Mouse (Mus musculus): ENCODE results near the gene Fntb. TPM values are rescaled to one million over a fixed set of nuclear protein-coding genes. Genes with fewer than 3 reads are reported as not detected.

Fntb gene
- polyA plus RNA-seq, 2 experiments, result 42.9 to 47.6 TPM

DNA sequence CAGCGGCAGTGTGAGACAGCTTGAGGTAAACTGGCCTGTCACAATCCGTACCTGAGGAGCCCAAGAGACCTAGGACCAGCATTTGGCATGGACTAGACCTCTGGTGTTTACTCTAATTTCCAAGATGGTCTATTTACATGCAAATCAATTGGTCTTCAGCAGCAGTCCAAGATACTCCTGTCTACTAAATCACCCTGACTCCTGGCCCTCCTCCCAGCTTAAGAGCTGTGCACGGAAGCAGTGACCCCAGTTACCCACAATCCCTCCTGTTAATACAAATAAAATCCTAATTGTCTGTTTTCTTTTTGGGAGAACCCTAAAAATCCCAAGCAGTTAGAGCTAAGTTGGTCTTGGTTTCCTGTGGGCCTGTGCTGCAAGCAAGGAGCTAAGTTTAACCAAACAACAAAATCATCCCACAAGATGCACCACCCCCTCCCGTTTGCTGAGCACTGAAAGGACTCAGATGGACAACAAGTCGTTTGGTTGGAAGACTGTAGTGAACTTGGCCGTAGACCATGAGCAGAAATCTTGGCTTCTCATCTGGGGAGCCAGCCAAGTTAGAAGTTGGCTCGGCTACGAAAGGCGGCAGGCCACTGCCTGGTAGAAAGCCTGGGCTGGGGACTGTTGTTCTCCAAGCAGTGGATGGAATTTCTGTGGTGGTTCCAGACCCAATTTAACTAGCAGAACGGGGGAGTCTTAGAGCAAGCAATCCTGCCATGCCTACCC is 189.5 kb downstream of the Fntb start:
- Histone ChIP-seq H3K4me1 (ENCODE audit: control insufficient read depth, insufficient read depth, low read length) (peaks cover 9% of the 10 kb centered on the region; the same call in 1 of the 2 replicates), H3K27me3 (ENCODE audit: control insufficient read depth, insufficient read depth, low read length) (no peaks in the 10 kb centered on the region), H3K36me3 (ENCODE audit: control insufficient read depth, insufficient read depth, low read length) (peaks cover 75% of the 10 kb centered on the region), H3K9ac (ENCODE audit: low read depth, low read length, severe bottlenecking) (no peak overlapping the region), H3K9me3 (ENCODE audit: control insufficient read depth, low read length) (no peaks in the 10 kb centered on the region), H3K27ac (replicated peaks; ENCODE audit: low read depth, low read length) (peak overlapping the region; percentile 61; the same call in 1 of the 2 replicates), H3K4me3 (replicated peaks; ENCODE audit: low read length) (no peak overlapping the region), H3K4me2 (replicated peaks; ENCODE audit: low read depth, low read length, severe bottlenecking) (no peak overlapping the region)
- DNase-seq (ENCODE audit: low spot score), result peak; percentile 69
- ATAC-seq (ENCODE audit: low FRiP score, low read depth), result peak; percentile 44; the same call in 1 of the 2 replicates
- WGBS, result 70% methylated on average over 10 of the region's 10 CpGs
- TF ChIP-seq POLR2A (IDR thresholded peaks at IDR 0.05; ENCODE audit: borderline replicate concordance, extremely low read depth, insufficient read depth, insufficient read length), result no peak

DNA sequence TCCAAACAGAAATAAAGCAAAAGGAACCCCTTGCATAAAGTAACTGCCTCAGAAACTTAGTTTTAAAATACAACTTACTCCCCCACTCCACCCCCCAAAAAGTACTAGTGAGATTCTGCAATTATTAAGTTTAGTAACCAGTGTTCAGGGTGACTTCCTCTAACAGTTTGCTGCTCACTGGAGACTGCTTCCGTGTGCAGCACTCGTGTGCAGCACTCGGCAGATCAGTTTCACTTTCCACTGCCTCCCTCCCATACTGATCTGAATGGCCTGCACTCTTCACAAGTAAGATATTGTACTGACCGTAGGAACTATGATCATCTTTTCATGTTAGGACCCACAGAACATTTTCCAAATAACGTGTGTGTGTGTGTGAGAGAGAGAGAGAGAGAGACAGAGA is 192.3 kb downstream of the Fntb start:
- WGBS, result 83% methylated on average over 5 of the region's 5 CpGs
- ATAC-seq (ENCODE audit: low FRiP score, low read depth), result no peak
- DNase-seq (ENCODE audit: low spot score), result no peak
- H3K9me3 ChIP-seq (ENCODE audit: control insufficient read depth, low read length), result no peaks in the 10 kb centered on the region
- peaks cover 51% of the 10 kb centered on the region for H3K36me3 ChIP-seq (ENCODE audit: control insufficient read depth, insufficient read depth, low read length)
- no peak overlapping the region for H3K9ac ChIP-seq (ENCODE audit: low read depth, low read length, severe bottlenecking)
- no peak for TF ChIP-seq POLR2A (IDR thresholded peaks at IDR 0.05; ENCODE audit: borderline replicate concordance, extremely low read depth, insufficient read depth, insufficient read length)
- H3K4me3 ChIP-seq (replicated peaks; ENCODE audit: low read length), result no peak overlapping the region
- no peaks in the 10 kb centered on the region for H3K27me3 ChIP-seq (ENCODE audit: control insufficient read depth, insufficient read depth, low read length)
- H3K27ac ChIP-seq (replicated peaks; ENCODE audit: low read depth, low read length), result no peak overlapping the region
- H3K4me2 ChIP-seq (replicated peaks; ENCODE audit: low read depth, low read length, severe bottlenecking), result no peak overlapping the region
- H3K4me1 ChIP-seq (ENCODE audit: control insufficient read depth, insufficient read depth, low read length), result peaks cover 17% of the 10 kb centered on the region

DNA sequence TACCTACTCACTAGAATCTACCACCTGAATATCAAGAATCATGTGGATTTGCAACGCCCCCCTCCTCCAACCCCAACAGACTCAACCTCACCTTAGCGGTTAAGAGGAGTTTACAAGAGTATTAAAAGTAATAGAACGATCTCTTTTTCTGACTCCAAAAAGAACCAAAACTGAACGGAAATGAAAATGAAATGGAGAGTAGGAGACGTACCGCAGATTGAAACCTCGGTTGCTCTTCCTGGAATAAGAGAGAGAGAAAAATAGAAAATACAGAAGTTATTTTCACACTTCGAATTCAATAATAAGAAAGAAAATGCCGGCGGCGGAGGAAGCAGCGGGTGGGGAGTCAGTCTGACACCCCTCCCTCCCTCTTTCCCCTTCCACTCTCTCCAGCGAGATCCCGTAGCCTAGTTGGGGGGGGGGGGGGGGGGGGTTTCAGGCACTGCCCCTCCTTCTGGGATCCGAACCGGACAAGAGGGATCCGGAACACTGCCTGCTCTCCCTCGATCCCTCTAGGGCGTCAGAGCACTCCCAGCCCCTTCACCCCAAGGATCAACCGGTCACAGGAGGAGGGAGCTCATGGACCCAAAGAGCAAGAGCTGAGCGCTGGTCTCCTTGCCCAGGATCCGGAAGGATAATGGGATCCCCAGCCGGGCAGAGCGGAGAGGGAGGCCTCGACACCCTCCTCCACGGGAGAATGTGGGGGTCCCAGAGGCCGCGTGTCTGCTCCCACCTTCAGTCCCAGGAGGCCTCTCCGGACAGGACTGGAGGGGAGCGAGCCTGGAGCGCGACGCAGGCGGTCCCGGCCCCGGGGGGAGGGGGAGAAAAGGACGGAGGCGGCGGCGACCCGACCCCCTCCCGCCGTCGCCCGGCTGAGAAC is 195.9 kb downstream of the Fntb start:
- H3K4me2 ChIP-seq (replicated peaks; ENCODE audit: low read depth, low read length, severe bottlenecking), result peak overlapping the region; percentile 82
- no peaks in the 10 kb centered on the region for H3K9me3 ChIP-seq (ENCODE audit: control insufficient read depth, low read length)
- no peaks in the 10 kb centered on the region for H3K27me3 ChIP-seq (ENCODE audit: control insufficient read depth, insufficient read depth, low read length)
- 8% methylated on average over 26 of the region's 45 CpGs for WGBS
- peaks cover 8% of the 10 kb centered on the region for H3K4me1 ChIP-seq (ENCODE audit: control insufficient read depth, insufficient read depth, low read length)
- TF ChIP-seq POLR2A (IDR thresholded peaks at IDR 0.05; ENCODE audit: borderline replicate concordance, extremely low read depth, insufficient read depth, insufficient read length), result no peak
- H3K36me3 ChIP-seq (ENCODE audit: control insufficient read depth, insufficient read depth, low read length), result peaks cover 28% of the 10 kb centered on the region
- H3K9ac ChIP-seq (ENCODE audit: low read depth, low read length, severe bottlenecking), result peak overlapping the region; percentile 77
- peak; percentile 4; the same call in 1 of the 2 replicates for ATAC-seq (ENCODE audit: low FRiP score, low read depth)
- H3K4me3 ChIP-seq (replicated peaks; ENCODE audit: low read length), result peak overlapping the region; percentile 96
- H3K27ac ChIP-seq (replicated peaks; ENCODE audit: low read depth, low read length), result peak overlapping the region; percentile 50
- DNase-seq (ENCODE audit: low spot score), result peak; percentile 14

DNA sequence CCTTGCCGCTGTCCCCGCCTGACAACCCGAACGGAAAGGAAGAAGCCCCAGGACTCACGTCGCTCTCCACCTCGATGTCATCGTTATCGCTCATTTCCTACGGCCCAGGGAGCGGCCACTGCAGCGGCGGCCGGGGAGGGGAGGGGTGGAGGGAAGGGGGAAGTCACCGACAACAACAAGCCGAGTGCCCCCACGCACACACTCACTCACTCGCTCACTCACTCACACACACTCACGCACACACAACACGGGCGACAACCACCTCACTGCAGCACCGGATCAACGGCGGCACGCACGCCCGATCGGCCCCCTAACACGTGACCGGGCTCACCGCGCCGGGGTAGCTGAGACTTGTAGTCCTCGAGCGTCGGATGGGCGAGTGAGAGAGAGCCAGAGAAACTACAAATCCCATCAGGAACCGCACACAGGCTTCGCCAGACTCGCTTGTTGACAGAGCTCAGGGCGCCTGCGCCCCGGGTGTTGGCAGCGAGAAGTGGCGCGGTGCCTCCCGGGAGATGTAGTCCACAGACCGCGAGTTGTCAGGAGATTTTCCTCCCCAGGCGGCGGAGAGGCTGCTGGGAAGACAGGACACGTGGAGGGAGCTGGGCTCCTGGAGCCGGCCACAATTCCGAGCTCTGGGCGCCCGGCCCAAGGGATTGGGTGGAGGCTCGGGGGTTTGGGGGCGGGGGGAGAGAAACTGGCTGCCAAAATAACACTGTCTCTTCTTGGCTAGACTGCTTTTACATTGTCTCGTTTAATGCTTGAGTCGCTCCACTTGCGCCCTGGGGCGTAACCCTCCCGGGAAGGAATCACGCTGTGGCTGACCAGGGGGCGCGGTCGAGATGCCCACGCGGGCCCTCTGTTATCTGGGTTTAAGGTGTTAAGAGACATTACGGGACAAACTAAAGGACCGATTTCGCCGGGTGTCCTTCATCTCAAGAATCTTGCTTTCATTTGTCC is 196.8 kb downstream of the Fntb start, which contains the start of gene Max:
Gene Max, minus strand, starts transcription at position 270 of the 960 bp plus-strand sequence.
- Histone ChIP-seq H3K4me1 (ENCODE audit: control insufficient read depth, insufficient read depth, low read length) (peaks cover 8% of the 10 kb centered on the region), H3K9me3 (ENCODE audit: control insufficient read depth, low read length) (no peaks in the 10 kb centered on the region), H3K36me3 (ENCODE audit: control insufficient read depth, insufficient read depth, low read length) (peaks cover 20% of the 10 kb centered on the region), H3K27ac (replicated peaks; ENCODE audit: low read depth, low read length) (peak within 1 kb of the TSS; percentile 50), H3K4me2 (replicated peaks; ENCODE audit: low read depth, low read length, severe bottlenecking) (peak within 1 kb of the TSS; percentile 95), H3K4me3 (replicated peaks; ENCODE audit: low read length) (peak within 1 kb of the TSS; percentile 96), H3K9ac (ENCODE audit: low read depth, low read length, severe bottlenecking) (peak within 1 kb of the TSS; percentile 77), H3K27me3 (ENCODE audit: control insufficient read depth, insufficient read depth, low read length) (no peaks in the 10 kb centered on the region)
- ATAC-seq (ENCODE audit: low FRiP score, low read depth), result peak; percentile 99
- TF ChIP-seq POLR2A (IDR thresholded peaks at IDR 0.05; ENCODE audit: borderline replicate concordance, extremely low read depth, insufficient read depth, insufficient read length), result no peak
- peak; percentile 100 for DNase-seq (ENCODE audit: low spot score)
- WGBS, result under 1% methylated on average over 62 of the region's 73 CpGs

All from limb, embryonic 14.5 days (tissue).